ENCODE assay signal across 9 mouse cellular contexts in the genomic region with DNA sequence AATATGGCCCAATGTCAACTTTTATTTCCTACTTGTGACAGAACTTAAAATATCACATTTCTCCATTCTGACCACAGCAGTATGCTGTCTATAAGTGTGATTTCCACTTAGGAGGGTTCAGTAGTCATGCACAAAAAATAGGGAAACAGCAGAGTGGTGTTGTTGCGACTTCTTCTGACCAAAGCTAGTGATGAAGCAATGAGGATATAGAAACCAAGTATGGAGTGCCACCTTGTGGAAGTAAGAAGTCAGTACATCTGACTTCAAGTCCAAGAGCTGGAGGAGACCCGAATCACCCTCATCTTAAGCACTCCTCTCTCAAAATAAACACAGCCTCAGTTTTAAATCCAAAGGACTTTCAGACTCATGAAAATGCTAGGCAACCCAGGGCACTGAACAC.
DNase-seq lines count a peak whose midpoint lies in the region; ATAC-seq and TF ChIP-seq lines count a peak whose summit lies in the region.
"Had no signal": no experiment of that assay in that cellular context is flagged by ENCODE, and none has a peak within 500 bp of the region (broad histone marks: within the 10 kb centered on the region; RNA-seq: fewer than 3 reads in every experiment).

No protein-coding gene starts in this region.

- no peak overlapping the region for H3K4me2 ChIP-seq in forebrain, embryonic 14.5 days (ENCODE audit: low read length)
- no peak overlapping the region for H3K4me2 ChIP-seq in midbrain, postnatal 0 days (ENCODE audit: low read depth, low read length, poor library complexity, severe bottlenecking)

- intact Hi-C loops in left cerebral cortex, postnatal 36 days (cut with DNase I): loop anchor here (1.0 to 5.0 kb wide), 2 partner anchors 63 to 789 kb away; no protein-coding TSS in a partner anchor

- H3K27ac ChIP-seq in forebrain, embryonic 14.5 days (ENCODE audit: low read depth, low read length): no peak overlapping the region
- no peak overlapping the region for H3K27ac ChIP-seq in midbrain, postnatal 0 days (ENCODE audit: low read depth, low read length)

- peak; percentile 3 to 5 for DNase-seq in left cerebral cortex, adult 9 months (ENCODE audit: low spot score in 2 of 2)
- DNase-seq in left cerebral cortex, postnatal 36 days (ENCODE audit: low spot score in 2 of 2): no peak
- DNase-seq in NIH3T3 (ENCODE audit: low read depth): peak; percentile 49
- peak; percentile 58 for DNase-seq in forebrain, embryonic 14.5 days (ENCODE audit: low spot score)
- DNase-seq in midbrain, postnatal 0 days (ENCODE audit: low spot score): peak; percentile 55
- no peak for DNase-seq in B cell, adult 2 months
- no peak for DNase-seq in left cerebral cortex, adult 11 months (ENCODE audit: low spot score)
- DNase-seq: lung, postnatal 14 days had no signal

- H3K9me3 ChIP-seq in forebrain, embryonic 14.5 days (replicated peaks; ENCODE audit: control insufficient read depth, low read length): no peaks in the 10 kb centered on the region
- H3K9me3 ChIP-seq in midbrain, postnatal 0 days (ENCODE audit: low read length): no peaks in the 10 kb centered on the region

- no peak overlapping the region for H3K4me3 ChIP-seq in forebrain, embryonic 14.5 days (ENCODE audit: low read depth, low read length)
- H3K4me3 ChIP-seq in midbrain, postnatal 0 days (ENCODE audit: low read depth, low read length): no peak overlapping the region
- H3K4me3 ChIP-seq: erythroblast, embryonic 14.5 days had no signal

- H3K36me3 ChIP-seq in forebrain, embryonic 14.5 days (ENCODE audit: control insufficient read depth, insufficient read depth, low read length): no peaks in the 10 kb centered on the region
- no peaks in the 10 kb centered on the region for H3K36me3 ChIP-seq in midbrain, postnatal 0 days (ENCODE audit: insufficient read depth, low read length)

- no peaks in the 10 kb centered on the region for H3K27me3 ChIP-seq in forebrain, embryonic 14.5 days (replicated peaks; ENCODE audit: control insufficient read depth, insufficient read depth, low read length)
- no peaks in the 10 kb centered on the region for H3K27me3 ChIP-seq in midbrain, postnatal 0 days (ENCODE audit: insufficient read depth, low read length)

- peak; percentile 62 for ATAC-seq in forebrain, embryonic 14.5 days
- 0 out of 2 replicates have a peak, but pooled peaks have one; percentile 66 for ATAC-seq in midbrain, postnatal 0 days (ENCODE audit: low FRiP score)

- 11% methylated on average over 2 of the region's 2 CpGs for WGBS in forebrain, embryonic 14.5 days
- 3% methylated on average over 2 of the region's 2 CpGs for WGBS in midbrain, postnatal 0 days

- H3K4me1 ChIP-seq in forebrain, embryonic 14.5 days (ENCODE audit: control insufficient read depth, insufficient read depth, low read length): no peaks in the 10 kb centered on the region
- no peaks in the 10 kb centered on the region for H3K4me1 ChIP-seq in midbrain, postnatal 0 days (ENCODE audit: insufficient read depth, low read length)

- peak; percentile 88 for TF ChIP-seq CTCF in midbrain, postnatal 0 days (IDR thresholded peaks at IDR 0.05)

- no peak overlapping the region for H3K9ac ChIP-seq in forebrain, embryonic 14.5 days (ENCODE audit: low read length)
- no peak overlapping the region for H3K9ac ChIP-seq in midbrain, postnatal 0 days (replicated peaks; ENCODE audit: low read length, poor library complexity, severe bottlenecking)

Comparison
In these comparisons a context has a peak if more than half of its experiments do, and no peak if none do; other contexts are left out.
1. DNase-seq: peak in left cerebral cortex, adult 9 months (2 of 2), NIH3T3 (single experiment), forebrain, embryonic 14.5 days (single experiment) and midbrain, postnatal 0 days (single experiment); none in left cerebral cortex, postnatal 36 days (0 of 2), B cell, adult 2 months (0 of 2) and left cerebral cortex, adult 11 months (single experiment).